Mouse (Mus musculus): ENCODE measurements around the gene Vmn1r57.
"Not testable (repeated sequence)": the region's sequence is repeated elsewhere in the genome, so short reads cannot be mapped to it uniquely, and the experiment has no call there.

Gene Vmn1r57

DNA sequence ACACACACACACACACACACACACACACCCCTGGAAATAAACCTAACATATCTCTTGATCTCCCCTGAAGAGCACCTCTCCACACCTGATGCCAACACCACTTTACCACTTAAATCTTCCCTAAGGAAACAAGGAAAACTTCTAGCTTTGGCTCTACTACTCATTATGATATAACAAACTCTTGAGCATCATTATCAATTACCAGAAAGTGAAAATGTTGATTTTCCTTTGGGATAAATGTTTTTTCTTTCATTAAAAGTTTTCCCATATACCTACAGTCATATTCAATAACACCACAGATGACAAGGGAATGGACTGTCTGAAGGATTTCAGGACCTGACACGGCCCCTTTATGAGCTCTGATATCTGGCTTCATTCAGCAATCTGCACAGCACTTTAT is at the start of gene Vmn1r57:
TSS of gene Vmn1r57 (plus strand) at position 301 of the 400 bp plus-strand sequence.
- not testable (repeated sequence) for DNase-seq (ENCODE audit: low read depth, low spot score)

DNA sequence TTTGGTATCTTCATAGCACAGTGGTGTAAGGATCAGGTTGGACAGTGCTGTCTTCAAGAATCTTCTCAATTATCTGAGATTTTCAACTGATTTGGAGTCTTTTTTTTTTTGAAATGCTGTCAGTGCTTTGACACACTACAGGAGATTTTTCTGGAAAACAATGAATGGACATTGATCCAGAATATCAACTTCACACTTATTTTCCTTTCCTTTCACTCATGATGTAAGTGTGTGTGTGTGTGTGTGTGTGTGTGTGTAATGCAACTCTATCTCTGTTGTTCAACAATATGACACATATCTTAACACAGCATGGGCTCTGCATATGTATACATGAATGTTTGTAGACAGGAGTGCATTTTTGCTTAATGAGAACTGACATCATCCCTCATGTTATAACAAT is 21.6 kb upstream of the Vmn1r57 start, which contains the start of gene Vmn1r56:
TSS of gene Vmn1r56 (minus strand) at position 101 of the 400 bp plus-strand sequence.
- DNase-seq (ENCODE audit: low read depth, low spot score), result not testable (repeated sequence)

DNA sequence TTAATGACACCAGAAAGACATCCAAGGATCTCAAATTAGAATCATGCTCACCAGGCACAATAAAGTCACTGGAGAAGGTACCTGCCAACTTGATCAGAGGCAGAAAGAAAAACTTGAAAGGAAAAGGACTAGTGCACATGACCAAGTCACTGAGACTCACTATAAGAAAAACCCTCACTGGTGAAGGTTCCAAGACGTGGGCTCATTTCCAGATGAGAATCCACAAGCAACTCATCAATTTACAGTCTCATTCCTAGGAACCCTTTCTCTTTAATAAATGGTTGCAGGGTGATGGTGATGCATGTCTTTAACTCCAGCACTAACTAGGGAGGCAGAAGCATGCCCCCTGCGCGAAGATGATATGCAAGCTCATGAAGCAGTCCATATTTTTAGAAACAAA is 44.8 kb downstream of the Vmn1r57 start:
- no peak for DNase-seq (ENCODE audit: low read depth, low spot score)

Measured in R1 (cell line).